Mouse (Mus musculus) heart, embryonic 11.5 days (tissue): ENCODE data around the gene Gm49711. TPM values are rescaled to one million over a fixed set of nuclear protein-coding genes. Genes with fewer than 3 reads are reported as not detected.

ENCODE experiments used
- ATAC-seq: fragments of 200-750 bp; cut with Nextera tagmentation; replicated peaks from 2 replicates; pipeline ENCODE4 v1.8.0; 2017; ENCODE audit warnings: moderate library complexity; ENCODE audit not compliant: insufficient number of reproducible peaks, low FRiP score, low TSS enrichment
- H3K27ac ChIP-seq: fragments of 300-500 bp; sonication (generic); 2 replicates; pipeline ENCODE4 v1.5.1; 2014; ENCODE audit warnings: mild to moderate bottlenecking, low read depth, low read length
- H3K27me3 ChIP-seq: fragments of 300-500 bp; sonication (generic); 2 replicates; pipeline ENCODE4 v1.6.1; 2014; ENCODE audit warnings: mild to moderate bottlenecking, low read length, mixed read lengths; ENCODE audit not compliant: control insufficient read depth, insufficient read depth
- H3K36me3 ChIP-seq: fragments of 300-500 bp; sonication (generic); 2 replicates; pipeline ENCODE4 v1.6.1; 2014; ENCODE audit warnings: mild to moderate bottlenecking, low read length, moderate library complexity, mixed read lengths; ENCODE audit not compliant: control insufficient read depth, insufficient read depth
- H3K4me1 ChIP-seq: fragments of 300-500 bp; sonication (generic); 2 replicates; pipeline ENCODE4 v1.6.1; 2014; ENCODE audit warnings: low read length; ENCODE audit not compliant: control insufficient read depth, insufficient read depth
- H3K4me2 ChIP-seq: fragments of 300-500 bp; sonication (generic); 2 replicates; pipeline ENCODE4 v1.6.1; 2014; ENCODE audit warnings: mild to moderate bottlenecking, moderate library complexity
- H3K4me3 ChIP-seq: fragments of 300-500 bp; sonication (generic); 2 replicates; pipeline ENCODE4 v1.5.1; 2014; ENCODE audit warnings: low read depth, low read length
- H3K9ac ChIP-seq: fragments of 300-500 bp; sonication (generic); 2 replicates; pipeline ENCODE4 v1.6.1; 2014; ENCODE audit warnings: mild to moderate bottlenecking, low read depth, low read length, moderate library complexity
- H3K9me3 ChIP-seq: fragments of 300-500 bp; sonication (generic); replicated peaks from 2 replicates; pipeline ENCODE4 v1.6.1; 2016; ENCODE audit warnings: low read length; ENCODE audit not compliant: control insufficient read depth
- WGBS: fragments of 180-500 bp; shearing (Covaris S2); extraction: QIAGEN DNeasy Blood & Tissue Kit; methylation state at CpG from one replicate; pipeline ENCODE4 v1.1.7; 2014; ENCODE audit not compliant: insufficient replicate concordance; 5-methylcytosine and 5-hydroxymethylcytosine counted together
- polyA plus RNA-seq: library from polyadenylated mRNA; unstranded; fragments of >200 nt; fragmentation: Nextera tagmentation; extraction: Ambion mirVana; gene quantifications from 2 replicates; pipeline ENCODE4 v1.2.1, GENCODE M21; 2014

Gm49711 gene
- 0.20 TPM in 1 of 2 replicates, not detected in the other for polyA plus RNA-seq

- Histone ChIP-seq H3K9me3 (peaks cover 7% of the 10 kb centered on the region), H3K4me1 (peaks cover 8% of the 10 kb centered on the region; the same call in 1 of the 2 replicates), H3K4me3 (peak within 1 kb of the TSS; percentile 95), H3K9ac (peak within 1 kb of the TSS; percentile 93), H3K4me2 (peak within 1 kb of the TSS; percentile 87), H3K27ac (peak within 1 kb of the TSS; percentile 85), H3K27me3 (no peaks in the 10 kb centered on the region), H3K36me3 (peaks cover 12% of the 10 kb centered on the region)
- ATAC-seq, result peak; percentile 91
- WGBS, result under 1% methylated on average over 83 of the region's 99 CpGs
Measured at GRCm38 (mm10) chr16:92057852-92058643, at the start of gene Gm49711, which contains the start of the genes Mrps6 and Slc5a3. Gm49711 (plus strand) TSS chr16:92058316. Mrps6 (plus strand) TSS chr16:92058270. Slc5a3 (plus strand) TSS chr16:92058322.

GRCm38 (mm10) chr16:92009586-92009985 lies 48.5 kb upstream of the Gm49711 start:
- H3K9ac ChIP-seq, result no peak overlapping the region
- ATAC-seq, result no peak
- 83% methylated on average over 2 of the region's 2 CpGs for WGBS
- H3K4me3 ChIP-seq, result no peak overlapping the region
- no peaks in the 10 kb centered on the region for H3K9me3 ChIP-seq
- no peaks in the 10 kb centered on the region for H3K4me1 ChIP-seq
- H3K27ac ChIP-seq, result no peak overlapping the region
- no peaks in the 10 kb centered on the region for H3K36me3 ChIP-seq
- H3K27me3 ChIP-seq, result no peaks in the 10 kb centered on the region
- H3K4me2 ChIP-seq, result no peak overlapping the region

- Histone ChIP-seq H3K4me3 (no peak overlapping the region), H3K4me2 (no peak overlapping the region), H3K36me3 (no peaks in the 10 kb centered on the region), H3K4me1 (no peaks in the 10 kb centered on the region), H3K9ac (no peak overlapping the region), H3K27ac (no peak overlapping the region), H3K9me3 (no peaks in the 10 kb centered on the region), H3K27me3 (no peaks in the 10 kb centered on the region)
- 82% methylated on average over 8 of the region's 8 CpGs for WGBS
- ATAC-seq, result no peak
Measured at GRCm38 (mm10) chr16:92016792-92017191, 41.3 kb upstream of the Gm49711 start.

GRCm38 (mm10) chr16:92019141-92020118 lies 38.7 kb upstream of the Gm49711 start:
- no peak for ATAC-seq
- no peaks in the 10 kb centered on the region for H3K9me3 ChIP-seq
- WGBS, result 7% methylated on average over 26 of the region's 26 CpGs
- H3K27me3 ChIP-seq, result no peaks in the 10 kb centered on the region
- H3K4me2 ChIP-seq, result peak overlapping the region; percentile 71
- H3K4me1 ChIP-seq, result peaks cover 10% of the 10 kb centered on the region
- peak overlapping the region; percentile 35 for H3K4me3 ChIP-seq
- H3K9ac ChIP-seq, result peak overlapping the region; percentile 72
- no peaks in the 10 kb centered on the region for H3K36me3 ChIP-seq
- H3K27ac ChIP-seq, result peak overlapping the region; percentile 4; the same call in 1 of the 2 replicates

- Histone ChIP-seq H3K9me3 (no peaks in the 10 kb centered on the region), H3K4me3 (no peak overlapping the region), H3K4me1 (peaks cover 12% of the 10 kb centered on the region), H3K27ac (0 out of 2 replicates have a peak overlapping the region, but pooled peaks have one; percentile 2), H3K27me3 (no peaks in the 10 kb centered on the region), H3K36me3 (no peaks in the 10 kb centered on the region), H3K4me2 (no peak overlapping the region), H3K9ac (no peak overlapping the region)
- no peak for ATAC-seq
- 62% methylated on average over 12 of the region's 12 CpGs for whole genome bisulfite sequencing
Measured at GRCm38 (mm10) chr16:92021656-92022400, 36.3 kb upstream of the Gm49711 start.

GRCm38 (mm10) chr16:92022494-92023283 lies 35.4 kb upstream of the Gm49711 start:
- WGBS, result 39% methylated on average over 20 of the region's 20 CpGs
- no peak; the same call in 1 of the 2 replicates for ATAC-seq
- Histone ChIP-seq H3K9me3 (no peaks in the 10 kb centered on the region), H3K36me3 (no peaks in the 10 kb centered on the region), H3K9ac (no peak overlapping the region), H3K27ac (0 out of 2 replicates have a peak overlapping the region, but pooled peaks have one; percentile 2), H3K27me3 (no peaks in the 10 kb centered on the region), H3K4me1 (peaks cover 12% of the 10 kb centered on the region), H3K4me3 (no peak overlapping the region), H3K4me2 (no peak overlapping the region; the same call in 1 of the 2 replicates)

GRCm38 (mm10) chr16:92033286-92033685 lies 24.8 kb upstream of the Gm49711 start:
- WGBS, result 78% methylated on average over 3 of the region's 3 CpGs
- no peak overlapping the region for H3K9ac ChIP-seq
- peaks cover under 1% of the 10 kb centered on the region; the same call in 1 of the 2 replicates for H3K4me1 ChIP-seq
- H3K27ac ChIP-seq, result no peak overlapping the region
- H3K4me2 ChIP-seq, result no peak overlapping the region
- no peak for ATAC-seq
- no peaks in the 10 kb centered on the region for H3K9me3 ChIP-seq
- no peak overlapping the region for H3K4me3 ChIP-seq
- no peaks in the 10 kb centered on the region for H3K27me3 ChIP-seq
- H3K36me3 ChIP-seq, result no peaks in the 10 kb centered on the region
